Mouse (Mus musculus) right cerebral cortex, postnatal 4 days (tissue): ENCODE measurements around the gene Olfr1291-ps1.

Source experiments
- DNase-seq: peaks from one replicate; pipeline ENCODE4 v3.0.0-alpha.2; 2022

Olfr1291-ps1 gene

DNA sequence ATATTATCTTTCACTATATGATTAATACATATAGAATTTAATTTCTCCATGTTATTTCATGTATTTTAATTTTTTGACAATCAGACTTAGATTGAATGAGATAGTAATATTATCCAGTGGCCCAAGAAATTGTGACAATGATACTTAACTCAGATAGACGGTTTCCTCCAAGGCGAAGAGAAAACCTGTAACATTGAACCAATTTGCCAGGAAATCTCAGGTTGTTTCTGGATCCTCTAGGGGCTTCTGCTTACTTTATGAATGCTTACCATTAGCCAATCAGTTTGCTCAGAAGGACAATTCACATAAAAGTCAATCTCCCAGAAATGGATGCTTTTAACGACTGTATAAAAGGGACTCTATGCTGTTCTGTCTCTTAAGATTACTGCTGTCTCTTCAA, at the start of gene Olfr1291-ps1:
Gene Olfr1291-ps1, plus strand, starts transcription at position 301 of the 400 bp plus-strand sequence.
- no peak for DNase-seq

DNA sequence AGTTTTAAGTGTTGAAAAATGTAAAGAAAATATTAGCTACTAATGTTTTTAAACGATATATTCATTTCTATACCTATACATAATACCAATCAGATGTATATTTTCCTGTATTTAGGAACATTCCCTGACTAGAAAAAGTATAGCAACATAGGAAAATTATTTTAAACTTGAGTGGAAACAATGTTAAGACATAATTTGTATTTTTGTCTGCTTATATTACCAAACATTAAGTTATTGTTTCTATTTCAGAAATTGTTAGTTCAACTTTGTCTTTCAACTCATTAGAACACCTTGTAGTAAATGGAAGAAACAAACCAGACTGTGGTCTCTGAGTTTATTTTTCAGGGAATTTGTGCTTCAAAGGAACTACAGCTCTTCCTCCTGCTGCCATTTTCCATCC, 48.1 kb upstream of the Olfr1291-ps1 start, which contains the start of gene Olfr1287:
Gene Olfr1287, plus strand, starts transcription at position 301 of the 400 bp plus-strand sequence.
- no peak for DNase-seq

DNA sequence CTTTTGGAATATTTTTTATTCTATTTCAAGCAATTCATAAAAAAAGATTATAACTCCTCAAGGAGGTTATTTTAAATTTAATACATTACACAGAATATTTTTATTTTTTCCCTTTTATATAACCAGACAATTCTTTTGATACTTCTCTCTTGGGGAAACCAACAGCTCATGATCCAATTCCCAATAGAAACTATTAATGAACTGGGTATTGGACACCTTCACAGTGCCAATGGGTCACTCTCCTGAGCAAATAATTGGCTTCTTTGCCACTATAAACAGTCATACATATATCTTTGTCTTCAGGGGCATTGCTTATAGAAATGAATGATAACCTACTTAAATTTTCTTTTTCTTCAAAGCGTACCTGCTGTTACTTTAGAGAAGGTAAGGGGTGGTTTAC, 23.2 kb upstream of the Olfr1291-ps1 start, which contains the start of gene Olfr1288:
Gene Olfr1288, plus strand, starts transcription at position 301 of the 400 bp plus-strand sequence.
- no peak for DNase-seq

DNA sequence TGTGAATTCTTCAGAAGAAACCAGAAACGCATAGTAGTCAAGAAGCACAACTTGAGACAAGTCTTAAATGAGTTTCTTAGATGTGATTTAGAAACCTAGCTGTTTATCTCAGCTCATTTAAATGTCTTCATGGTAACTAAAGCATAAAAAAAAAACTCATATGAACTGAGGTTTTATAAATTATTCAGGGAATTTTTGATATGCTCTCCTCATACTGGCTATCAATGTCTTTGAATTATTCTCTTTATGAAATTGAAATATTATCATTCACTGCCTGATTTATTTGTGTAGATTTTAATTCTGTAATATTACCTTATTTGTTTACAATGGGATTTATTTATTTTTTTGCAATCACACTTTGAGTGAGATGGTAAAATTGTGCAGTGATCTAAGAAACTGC, 16.5 kb upstream of the Olfr1291-ps1 start, which contains the start of gene Olfr1289:
Gene Olfr1289, plus strand, starts transcription at position 301 of the 400 bp plus-strand sequence.
- no peak for DNase-seq

DNA sequence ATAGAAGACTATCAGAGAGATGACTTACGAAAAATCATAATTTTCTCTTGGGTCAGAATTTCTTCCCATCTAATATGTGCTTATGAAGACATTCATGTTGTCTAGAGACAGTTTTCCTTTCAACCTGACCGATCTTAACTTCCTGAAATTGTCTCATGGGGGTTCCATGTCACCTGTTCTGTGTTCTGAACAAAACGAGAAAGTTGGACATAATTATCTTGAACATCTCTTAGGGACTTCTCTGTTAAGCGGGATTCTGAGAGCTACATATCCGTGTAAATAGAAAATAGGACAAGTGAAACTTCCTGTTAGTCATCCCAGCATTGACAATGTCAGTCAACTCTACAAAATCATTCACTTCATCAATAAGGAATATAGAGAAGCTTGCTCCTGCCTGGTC, 3.3 kb upstream of the Olfr1291-ps1 start, which contains the start of gene Olfr1290:
Gene Olfr1290, minus strand, starts transcription at position 101 of the 400 bp plus-strand sequence.
- DNase-seq: no peak

DNA sequence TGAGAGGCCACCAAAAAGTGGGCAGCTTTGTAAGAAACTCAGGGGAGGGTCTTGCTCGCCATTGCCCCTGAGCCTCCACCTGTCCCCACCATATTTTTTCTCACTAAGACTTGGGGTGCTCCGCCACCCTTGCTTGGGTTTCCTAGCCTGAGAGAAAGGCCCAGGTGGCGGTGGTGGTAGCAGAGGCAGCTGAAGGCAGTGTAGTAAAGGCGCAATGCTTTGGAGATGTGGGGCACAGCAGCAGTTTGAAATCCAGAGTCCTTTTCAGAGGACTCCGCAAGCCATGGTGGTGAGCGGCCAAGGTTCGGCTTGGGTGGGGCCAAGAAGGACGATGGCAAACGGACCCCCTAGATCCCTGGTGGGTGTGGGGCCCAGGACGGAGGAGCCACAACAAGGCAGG, 20.5 kb downstream of the Olfr1291-ps1 start:
- no peak for DNase-seq

DNA sequence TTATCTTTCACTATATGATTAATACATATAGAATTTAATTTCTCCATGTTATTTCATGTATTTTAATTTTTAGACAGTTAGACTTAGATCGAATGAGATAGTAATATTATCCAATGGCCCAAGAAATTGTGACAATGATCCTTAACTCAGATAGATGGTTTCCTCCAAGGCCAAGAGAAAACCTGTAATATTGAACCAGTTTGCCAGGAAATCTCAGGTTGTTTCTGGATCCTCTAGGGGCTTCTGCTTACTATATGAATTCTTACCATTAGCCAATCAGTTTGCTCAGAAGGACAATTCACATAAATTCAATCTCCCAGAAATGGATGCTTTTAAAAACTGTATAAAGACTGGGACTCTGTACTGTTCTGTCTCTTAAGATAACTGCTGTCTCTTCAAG, 27.9 kb downstream of the Olfr1291-ps1 start, which contains the start of gene Olfr1293-ps:
Gene Olfr1293-ps, plus strand, starts transcription at position 301 of the 400 bp plus-strand sequence.
- no peak for DNase-seq

DNA sequence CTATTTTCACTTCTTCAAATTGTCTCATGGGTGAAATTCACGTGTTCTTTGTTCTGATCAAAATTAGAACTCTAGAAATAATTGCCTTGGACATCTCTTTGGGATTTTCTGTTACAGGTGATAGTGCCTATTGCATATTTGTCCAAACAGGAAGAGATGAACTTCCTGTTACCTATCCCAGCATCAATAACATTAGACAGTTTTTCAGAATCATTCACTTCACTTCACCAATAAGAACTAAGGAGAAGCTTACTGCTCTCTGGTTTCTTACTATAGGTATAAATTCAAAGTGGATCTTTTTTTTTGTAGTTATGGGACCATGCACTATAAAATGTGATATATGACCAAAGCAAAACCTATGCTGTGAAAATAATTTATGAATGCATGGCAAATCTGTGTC, 43.2 kb downstream of the Olfr1291-ps1 start, which contains the start of gene Olfr1294:
Gene Olfr1294, minus strand, starts transcription at position 101 of the 400 bp plus-strand sequence.
- DNase-seq: no peak
